10 mouse cellular contexts compared by ENCODE assay signal in the genomic region with DNA sequence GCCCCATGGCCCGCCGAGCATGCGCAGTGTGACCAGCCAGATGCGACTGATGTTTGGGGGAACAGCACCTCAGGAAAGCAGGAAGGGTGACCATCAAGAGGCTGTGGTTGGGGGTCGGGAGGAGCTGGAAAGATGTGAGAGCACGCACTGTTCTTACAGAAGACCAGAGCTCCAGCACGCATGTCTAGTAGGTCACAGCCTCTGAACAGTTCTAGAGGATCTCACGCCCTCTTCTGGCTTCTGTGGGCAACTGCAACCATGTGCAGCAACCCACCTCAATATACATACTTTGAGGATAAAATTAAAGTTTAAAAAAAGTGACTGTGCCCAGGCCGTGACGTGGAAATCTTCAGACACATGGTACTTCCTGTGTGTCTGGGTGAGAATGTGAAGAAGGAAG. TPM values are rescaled to one million over a fixed set of nuclear protein-coding genes. Genes with fewer than 3 reads are reported as not detected.
DNase-seq lines count a peak whose midpoint lies in the region; ATAC-seq and TF ChIP-seq lines count a peak whose summit lies in the region.
"Had no signal": no experiment of that assay in that cellular context is flagged by ENCODE, and none has a peak within 500 bp of the region (broad histone marks: within the 10 kb centered on the region; RNA-seq: fewer than 3 reads in every experiment).

No protein-coding gene starts in this region.

- TF ChIP-seq CTCF in left cerebral cortex, adult 2 months (IDR thresholded peaks at IDR 0.05): peak; percentile 58

- no peak overlapping the region for H3K27ac ChIP-seq in left cerebral cortex, adult 2 months
- H3K27ac ChIP-seq: embryonic facial prominence, embryonic 15.5 days; lung, embryonic 15.5 days had no signal

- H3K4me3 ChIP-seq in left cerebral cortex, adult 2 months: no peak overlapping the region
- H3K4me3 ChIP-seq: embryonic facial prominence, embryonic 15.5 days; lung, embryonic 15.5 days had no signal

- peak; percentile 55 for DNase-seq in adrenal gland, postnatal 14 days
- DNase-seq in adrenal gland, adult 8-10 months: no peak
- DNase-seq in left cerebral cortex, adult 2 months (ENCODE audit: extremely low spot score in 1 of 2, low spot score in 2 of 2): no peak
- no peak for DNase-seq in left cerebral cortex, adult 9 months (ENCODE audit: low spot score in 2 of 2)
- DNase-seq in lung, postnatal 36 days: peak; percentile 60
- no peak for DNase-seq in layer of hippocampus, adult 9-10 months (ENCODE audit: low spot score)

- peak; percentile 57 for ATAC-seq in common myeloid progenitor, adult 5-6 weeks (replicated peaks; ENCODE audit: low read depth, poor library complexity, severe bottlenecking)
- no peak for ATAC-seq in erythroid progenitor cell, adult 5-6 weeks (replicated peaks; ENCODE audit: low FRiP score, poor library complexity, severe bottlenecking)

- intact Hi-C loops in left cerebral cortex, adult 2 months (cut with DNase I): no loop called here

RNA-seq across cellular contexts. Expression of a gene that starts 25.3 kb away (rescaled TPM):
- 16.6 and 16.9 TPM in 2 replicates for total RNA-seq in adrenal gland, postnatal 14 days (2021)
- total RNA-seq in adrenal gland, adult 8-10 months (2022): 10 to 100 TPM; 16.0 to 23.4 (median 19.0) TPM
- 10 to 100 TPM; 57.0 to 63.6 TPM for total RNA-seq in left cerebral cortex, adult 2 months (2021)
- total RNA-seq in common myeloid progenitor, adult 5-6 weeks (2017): 7.6 and 13.8 TPM in 2 replicates
- total RNA-seq in erythroid progenitor cell, adult 5-6 weeks (2015; ENCODE audit: low replicate concordance): 3.4 and 3.6 TPM in 2 replicates
- total RNA-seq in erythroid progenitor cell, adult 5-6 weeks (2017; ENCODE audit: low replicate concordance): 1.0 and 3.9 TPM in 2 replicates

RNA-seq across cellular contexts. Expression of a gene that starts 40.2 kb away (rescaled TPM):
- 0.34 and 0.70 TPM in 2 replicates for total RNA-seq in adrenal gland, postnatal 14 days (2021)
- total RNA-seq in adrenal gland, adult 8-10 months (2022): under 1 TPM; 0.17 to 0.55 (median 0.32) TPM
- 1 to 10 TPM; 1.7 to 2.6 TPM for total RNA-seq in left cerebral cortex, adult 2 months (2021)
- not detected in 2 replicates for total RNA-seq in common myeloid progenitor, adult 5-6 weeks (2017)
- not detected in 2 replicates for total RNA-seq in erythroid progenitor cell, adult 5-6 weeks (2015; ENCODE audit: low replicate concordance)
- not detected in 2 replicates for total RNA-seq in erythroid progenitor cell, adult 5-6 weeks (2017; ENCODE audit: low replicate concordance)

Comparison
In these comparisons a context has a peak if more than half of its experiments do, and no peak if none do; other contexts are left out.
1. DNase-seq: peak in adrenal gland, postnatal 14 days (single experiment) and lung, postnatal 36 days (single experiment); none in adrenal gland, adult 8-10 months (single experiment), left cerebral cortex, adult 2 months (0 of 2), left cerebral cortex, adult 9 months (0 of 2) and layer of hippocampus, adult 9-10 months (single experiment).